8 mouse cellular contexts compared by ENCODE assay signal in the genomic region with DNA sequence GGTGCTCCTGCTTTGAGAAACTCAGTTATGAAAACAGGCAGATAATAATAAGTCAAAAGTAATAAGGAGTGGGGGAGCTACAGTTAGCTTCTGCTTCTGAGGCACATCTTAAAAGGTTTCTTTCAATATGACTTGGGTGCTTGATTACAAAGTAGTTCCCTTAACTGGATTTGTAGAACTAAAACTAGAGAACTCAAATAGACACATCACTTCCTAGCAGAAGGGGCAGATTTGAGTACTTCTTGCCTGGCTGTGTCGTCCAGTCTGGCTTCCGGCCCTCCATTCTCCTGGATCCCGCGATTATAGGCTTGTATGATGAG. TPM values are rescaled to one million over a fixed set of nuclear protein-coding genes. Genes with fewer than 3 reads are reported as not detected.
DNase-seq lines count a peak whose midpoint lies in the region; TF ChIP-seq lines count a peak whose summit lies in the region.
"Had no signal": no experiment of that assay in that cellular context is flagged by ENCODE, and none has a peak within 500 bp of the region (broad histone marks: within the 10 kb centered on the region; RNA-seq: fewer than 3 reads in every experiment).

No protein-coding gene starts in this region.

- DNase-seq in testis, postnatal 14 days (ENCODE audit: low spot score): no peak
- no peak for DNase-seq in hindbrain, embryonic 10.5 days (ENCODE audit: low spot score)
- DNase-seq in gastrocnemius, adult 18-20 months (ENCODE audit: low spot score): no peak
- DNase-seq in adrenal gland, adult 8-10 months: no peak
- no peak for DNase-seq in urinary bladder, adult 2 months (ENCODE audit: low spot score)

- TF ChIP-seq CTCF in testis, adult 2 months (IDR thresholded peaks at IDR 0.05; ENCODE audit: control insufficient read depth, insufficient read depth, insufficient replicate concordance, low read depth, low read length): no peak

- no peaks in the 10 kb centered on the region for H3K9me3 ChIP-seq in hindbrain, embryonic 10.5 days

- H3K36me3 ChIP-seq in testis, adult 2 months (ENCODE audit: control insufficient read depth, insufficient read depth, low read length): no peaks in the 10 kb centered on the region
- H3K36me3 ChIP-seq in hindbrain, embryonic 10.5 days: no peaks in the 10 kb centered on the region
- H3K36me3 ChIP-seq in macrophage (ENCODE audit: inconsistent target): peaks cover 8% of the 10 kb centered on the region; the same call in 1 of the 2 replicates

- TF ChIP-seq POLR2A in testis, adult 2 months (IDR thresholded peaks at IDR 0.05; ENCODE audit: control insufficient read depth, low read depth, low read length): no peak

- no peaks in the 10 kb centered on the region for H3K27me3 ChIP-seq in testis, adult 2 months (ENCODE audit: control insufficient read depth, insufficient read depth, low read length)
- peaks cover 37% of the 10 kb centered on the region for H3K27me3 ChIP-seq in hindbrain, embryonic 10.5 days (ENCODE audit: insufficient read depth, poor library complexity, severe bottlenecking)

- H3K79me2 ChIP-seq in macrophage (ENCODE audit: inconsistent target): no peaks in the 10 kb centered on the region

- WGBS in hindbrain, embryonic 10.5 days: 86% methylated on average over 4 of the region's 4 CpGs
- WGBS in macrophage (ENCODE audit: missing documents): 78% methylated on average over 4 of the region's 4 CpGs

- H3K4me3 ChIP-seq in testis, adult 2 months (ENCODE audit: control insufficient read depth, low read depth, low read length): peak overlapping the region; percentile 85; the same call in 1 of the 2 replicates
- peak overlapping the region; percentile 65 for H3K4me3 ChIP-seq in hindbrain, embryonic 10.5 days
- H3K4me3 ChIP-seq in macrophage (ENCODE audit: inconsistent target): peak overlapping the region; percentile 59; the same call in 1 of the 2 replicates

- peaks cover 14% of the 10 kb centered on the region for H3K4me1 ChIP-seq in testis, adult 2 months (ENCODE audit: control insufficient read depth, insufficient read depth, low read length)
- peaks cover 7% of the 10 kb centered on the region; the same call in 1 of the 2 replicates for H3K4me1 ChIP-seq in hindbrain, embryonic 10.5 days (replicated peaks)

- peak overlapping the region; percentile 63; the same call in 1 of the 2 replicates for H3K27ac ChIP-seq in testis, adult 2 months (ENCODE audit: control insufficient read depth, insufficient read depth, low read depth, low read length)
- H3K27ac ChIP-seq in hindbrain, embryonic 10.5 days: 0 out of 2 replicates have a peak overlapping the region, but pooled peaks have one; percentile 84
- H3K27ac ChIP-seq in macrophage: no peak overlapping the region

RNA-seq across cellular contexts. Expression of a gene that starts 0.5 kb away (rescaled TPM):
- polyA plus RNA-seq in testis, adult 2 months (2012; rRNA removed): 63.3 and 94.7 TPM in 2 replicates
- polyA plus RNA-seq in hindbrain, embryonic 10.5 days (2016; fragmentation: Nextera tagmentation; extraction: Ambion mirVana): 10.9 and 14.5 TPM in 2 replicates
- total RNA-seq in macrophage (2018; cell fraction: chromatin; rRNA removed): 10 to 100 TPM in 18 of 26 experiments, 1 to 10 TPM in 8; 4.1 to 57.7 (median 18.4) TPM
- total RNA-seq in macrophage (2018; cell fraction: cytosol; rRNA removed): 10 to 100 TPM; 23.2 to 54.3 (median 32.9) TPM
- 10 to 100 TPM; 10.2 to 73.4 (median 24.0) TPM for total RNA-seq in macrophage (2018; cell fraction: nucleus; rRNA removed)
- polyA plus RNA-seq in macrophage (2018): 26.1 to 69.5 TPM (median 54.1 TPM) in 3 replicates
- total RNA-seq in gastrocnemius, adult 18-20 months (2021): 1 to 10 TPM; 4.8 to 5.4 TPM
- total RNA-seq in adrenal gland, adult 8-10 months (2022): 10 to 100 TPM in 1 of 4 experiments, 1 to 10 TPM in 3; 5.3 to 10.8 (median 7.5) TPM
- polyA plus RNA-seq in urinary bladder, adult 2 months (2012; rRNA removed): 17.8 and 17.9 TPM in 2 replicates

RNA-seq across cellular contexts. Expression of a gene that starts 25.2 kb away (rescaled TPM):
- polyA plus RNA-seq in testis, adult 2 months (2012; rRNA removed): 137 and 157 TPM in 2 replicates
- polyA plus RNA-seq in hindbrain, embryonic 10.5 days (2016; fragmentation: Nextera tagmentation; extraction: Ambion mirVana): 0.21 and 0.47 TPM in 2 replicates
- 10 to 100 TPM in 4 of 26 experiments, 1 to 10 TPM in 11, not detected in 11; 1.4 to 56.7 (median 4.3) TPM for total RNA-seq in macrophage (2018; cell fraction: chromatin; rRNA removed)
- total RNA-seq in macrophage (2018; cell fraction: cytosol; rRNA removed): 10 to 100 TPM in 12 of 26 experiments, 1 to 10 TPM in 12, under 1 TPM in 2; 0.58 to 56.6 (median 9.0) TPM
- 10 to 100 TPM in 10 of 26 experiments, 1 to 10 TPM in 9, under 1 TPM in 1, not detected in 6; 0.96 to 43.2 (median 9.2) TPM for total RNA-seq in macrophage (2018; cell fraction: nucleus; rRNA removed)
- 1.6 to 4.9 TPM (median 3.7 TPM) in 3 replicates for polyA plus RNA-seq in macrophage (2018)
- total RNA-seq in gastrocnemius, adult 18-20 months (2021): not detected
- 1 to 10 TPM; 1.2 to 5.6 (median 1.9) TPM for total RNA-seq in adrenal gland, adult 8-10 months (2022)
- polyA plus RNA-seq in urinary bladder, adult 2 months (2012; rRNA removed): 0.77 and 1.4 TPM in 2 replicates
- polyA plus RNA-seq: erythroblast, embryonic 14.5 days had no signal

Comparison
In these comparisons a context has a peak if more than half of its experiments do, and no peak if none do; other contexts are left out.
1. RNA of a gene that starts 25.2 kb away (polyA plus RNA-seq): 137 to 157 TPM in testis, adult 2 months; 1.6 to 4.9 TPM in macrophage, 0.77 to 1.4 TPM in urinary bladder, adult 2 months and 0.21 to 0.47 TPM in hindbrain, embryonic 10.5 days; every median in the first group is over 10 times any median in the second.
2. Peak in every context shown above with its lines, with median percentiles within 50 percentile points of each other: H3K4me3 ChIP-seq.